Mouse (Mus musculus) neutrophil, adult 83 days (primary cell): ENCODE results near the gene Pax1. TPM values are rescaled to one million over a fixed set of nuclear protein-coding genes. Genes with fewer than 3 reads are reported as not detected.

Source experiments
- total RNA-seq, 2 experiments: library from RNA; stranded (reverse); gene quantifications; one replicate each; pipeline ENCODE4 v1.2.4; 2023

The Pax1 gene
- not detected for total RNA-seq

DNA sequence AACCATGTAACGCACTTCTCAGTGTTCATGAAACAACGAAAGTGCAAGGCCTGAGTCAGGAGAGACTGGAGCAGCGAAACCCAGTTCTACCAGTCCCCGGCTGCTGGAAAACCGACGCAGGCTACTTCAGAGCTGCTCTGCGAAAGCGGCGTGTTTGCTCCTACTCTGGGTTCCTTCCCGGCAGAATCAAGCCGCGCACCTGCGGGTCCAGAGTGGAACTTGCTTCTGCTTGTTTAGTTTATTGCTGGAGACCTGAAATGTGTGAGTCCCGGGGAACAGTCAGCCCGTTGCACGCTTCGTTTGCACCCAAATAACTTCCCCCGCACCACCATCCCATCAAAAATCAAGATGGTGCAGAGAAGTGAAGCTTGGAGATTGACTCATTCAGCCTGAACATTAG, at the start of gene Pax1:
Gene Pax1, plus strand, starts transcription at position 345 of the 400 bp plus-strand sequence.

Other genes with a start within 250 kb of the Pax1 start
- not detected for gene Nkx2-2, start 167.7 kb upstream of the Pax1 start, total RNA-seq